Mouse (Mus musculus): ENCODE data around the gene Plpp7. TPM values are rescaled to one million over a fixed set of nuclear protein-coding genes. Genes with fewer than 3 reads are reported as not detected.

The Plpp7 gene
- polyA plus RNA-seq, 1 experiment from 2014 or later: 4.8 TPM

DNA sequence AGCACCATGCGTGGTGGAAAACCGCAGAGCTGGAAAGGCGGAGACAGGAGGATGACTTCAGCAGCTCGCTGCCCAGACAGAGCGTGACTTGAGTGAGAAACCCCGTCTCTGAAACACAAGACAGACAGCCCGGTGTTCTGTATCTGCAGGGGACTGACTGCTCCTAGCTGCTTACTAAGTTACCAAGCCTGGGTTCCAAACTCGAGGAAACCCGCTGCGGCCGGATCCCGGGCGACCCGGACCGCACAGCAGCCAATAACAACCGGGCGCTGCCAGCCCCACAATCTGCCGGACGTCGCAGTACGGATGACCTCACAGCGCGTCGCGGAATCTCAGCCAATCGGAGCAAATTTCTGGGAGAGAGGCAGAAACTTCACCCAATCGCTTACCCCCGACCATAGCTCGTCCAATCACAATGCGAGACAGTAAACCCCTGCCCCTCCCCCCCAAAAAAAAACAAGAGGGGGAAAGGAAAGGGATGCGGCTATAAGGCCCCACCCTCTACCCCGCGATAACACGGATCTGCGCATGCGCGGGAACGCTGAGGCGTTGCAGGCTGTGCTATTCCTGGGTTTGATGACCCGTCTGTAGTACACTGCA, 42.4 kb downstream of the Plpp7 start:
- DNase-seq (ENCODE audit: extremely low spot score, low spot score): peak; percentile 95
- WGBS: under 1% methylated on average over 40 of the region's 40 CpGs
- peaks cover 26% of the 10 kb centered on the region for H3K4me1 ChIP-seq

DNA sequence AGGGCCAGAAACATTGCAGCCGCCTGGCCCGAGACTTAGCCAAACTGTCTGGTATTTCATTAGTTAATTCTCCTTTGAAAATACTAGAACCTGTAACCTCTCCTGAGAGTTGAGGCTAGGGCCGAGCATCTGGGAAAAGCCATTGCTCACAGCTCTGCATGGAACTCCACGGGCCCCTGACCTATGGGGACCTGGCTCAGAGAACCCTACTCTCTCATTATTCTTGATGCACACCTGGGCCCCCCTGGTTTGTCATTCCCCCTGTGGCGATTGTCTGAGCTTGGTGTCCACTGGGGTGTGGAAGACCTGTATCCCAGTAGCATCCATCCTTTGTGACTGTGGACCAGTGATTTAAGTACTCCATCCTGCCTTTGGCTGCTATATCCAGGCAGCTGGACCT, 44.0 kb downstream of the Plpp7 start:
- no peak overlapping the region for H3K4me3 ChIP-seq
- DNase-seq (ENCODE audit: extremely low spot score, low spot score): no peak
- H3K9me3 ChIP-seq: no peaks in the 10 kb centered on the region
- H3K27me3 ChIP-seq (ENCODE audit: poor library complexity, severe bottlenecking): no peaks in the 10 kb centered on the region
- no peaks in the 10 kb centered on the region for H3K36me3 ChIP-seq (replicated peaks)
- 87% methylated on average over 5 of the region's 5 CpGs for WGBS
- H3K27ac ChIP-seq: no peak overlapping the region
- peaks cover 20% of the 10 kb centered on the region for H3K4me1 ChIP-seq

More for the DNA sequence above, 42.4 kb downstream of the Plpp7 start:
- H3K9me3 ChIP-seq: no peaks in the 10 kb centered on the region
- peak overlapping the region; percentile 68 for H3K4me3 ChIP-seq
- H3K36me3 ChIP-seq (replicated peaks): no peaks in the 10 kb centered on the region
- H3K27ac ChIP-seq: peak overlapping the region; percentile 89
- H3K27me3 ChIP-seq (ENCODE audit: poor library complexity, severe bottlenecking): no peaks in the 10 kb centered on the region

DNA sequence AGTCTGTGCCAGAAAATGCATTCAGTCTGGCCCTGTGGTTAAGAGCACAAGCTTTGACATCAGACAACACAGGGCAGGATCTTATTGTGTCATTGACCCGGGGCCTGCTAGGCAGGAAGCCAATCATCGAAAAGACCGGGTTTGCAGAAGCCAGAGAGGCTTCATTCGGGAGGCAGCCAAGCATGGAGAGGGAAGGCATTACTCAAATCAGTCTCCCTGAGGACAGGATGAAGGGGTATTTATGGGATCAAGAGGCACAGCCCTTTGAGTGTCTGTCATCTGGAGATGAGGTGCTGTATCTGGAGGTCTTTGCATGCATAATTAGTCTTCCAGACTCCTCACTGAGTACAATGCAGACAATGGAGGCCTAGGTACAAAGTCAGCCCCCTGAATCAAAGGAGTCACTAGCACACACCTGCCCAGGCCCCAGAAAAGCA, 45.2 kb downstream of the Plpp7 start:
- H3K4me3 ChIP-seq: no peak overlapping the region
- H3K27ac ChIP-seq: no peak overlapping the region
- 30% methylated on average over 4 of the region's 4 CpGs for WGBS
- no peaks in the 10 kb centered on the region for H3K27me3 ChIP-seq (ENCODE audit: poor library complexity, severe bottlenecking)
- DNase-seq (ENCODE audit: extremely low spot score, low spot score): no peak
- no peaks in the 10 kb centered on the region for H3K36me3 ChIP-seq (replicated peaks)
- peaks cover 20% of the 10 kb centered on the region for H3K4me1 ChIP-seq
- H3K9me3 ChIP-seq: no peaks in the 10 kb centered on the region

DNA sequence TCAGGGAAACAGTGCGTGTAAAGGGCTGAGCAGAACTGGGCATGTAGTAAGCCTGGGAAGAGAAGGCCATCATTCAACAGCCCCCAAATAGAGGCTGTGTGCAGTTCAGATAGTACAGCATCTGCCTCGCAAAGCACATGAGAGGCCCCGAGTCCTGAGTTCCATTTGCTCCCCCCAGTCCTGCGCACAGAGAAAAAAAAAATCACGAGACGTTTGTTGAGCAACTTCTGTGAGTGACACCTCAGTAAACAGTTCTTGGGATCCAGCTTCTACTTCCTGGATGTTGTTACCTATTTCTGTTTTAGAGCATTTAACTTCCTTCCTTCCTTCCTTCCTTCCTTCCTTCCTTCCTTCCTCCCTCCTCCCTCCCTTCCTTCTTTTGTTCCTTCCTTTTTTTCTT, 46.3 kb downstream of the Plpp7 start:
- Histone ChIP-seq H3K9me3 (no peaks in the 10 kb centered on the region), H3K27ac (no peak overlapping the region), H3K4me1 (peaks cover 20% of the 10 kb centered on the region), H3K36me3 (replicated peaks) (no peaks in the 10 kb centered on the region), H3K27me3 (ENCODE audit: poor library complexity, severe bottlenecking) (no peaks in the 10 kb centered on the region), H3K4me3 (no peak overlapping the region)
- no peak for DNase-seq (ENCODE audit: extremely low spot score, low spot score)
- WGBS: 93% methylated on average over 6 of the region's 6 CpGs

DNA sequence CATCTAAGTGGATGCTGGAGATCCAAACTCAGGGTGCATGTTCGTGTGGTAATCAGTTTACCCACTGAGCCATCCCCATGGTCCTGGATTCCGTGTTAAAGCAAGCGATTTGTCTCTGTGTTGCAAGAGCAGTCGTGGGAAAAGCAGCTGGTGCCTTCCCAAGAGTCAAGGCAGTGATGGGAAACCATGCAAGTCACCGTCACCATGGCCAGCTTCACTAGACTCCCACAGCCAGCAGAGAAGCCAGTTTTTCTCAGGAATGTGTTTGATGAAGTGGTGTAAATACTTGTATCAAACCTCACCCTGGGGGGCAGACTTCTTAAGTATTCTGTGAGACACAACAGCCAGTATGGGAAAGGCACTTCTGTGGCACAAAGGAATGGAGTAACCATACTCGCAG, 47.0 kb downstream of the Plpp7 start:
- no peaks in the 10 kb centered on the region for H3K27me3 ChIP-seq (ENCODE audit: poor library complexity, severe bottlenecking)
- no peaks in the 10 kb centered on the region for H3K9me3 ChIP-seq
- H3K36me3 ChIP-seq (replicated peaks): no peaks in the 10 kb centered on the region
- H3K27ac ChIP-seq: no peak overlapping the region
- H3K4me3 ChIP-seq: no peak overlapping the region
- WGBS: 74% methylated on average over 6 of the region's 6 CpGs
- peaks cover 14% of the 10 kb centered on the region for H3K4me1 ChIP-seq
- no peak for DNase-seq (ENCODE audit: extremely low spot score, low spot score)

DNA sequence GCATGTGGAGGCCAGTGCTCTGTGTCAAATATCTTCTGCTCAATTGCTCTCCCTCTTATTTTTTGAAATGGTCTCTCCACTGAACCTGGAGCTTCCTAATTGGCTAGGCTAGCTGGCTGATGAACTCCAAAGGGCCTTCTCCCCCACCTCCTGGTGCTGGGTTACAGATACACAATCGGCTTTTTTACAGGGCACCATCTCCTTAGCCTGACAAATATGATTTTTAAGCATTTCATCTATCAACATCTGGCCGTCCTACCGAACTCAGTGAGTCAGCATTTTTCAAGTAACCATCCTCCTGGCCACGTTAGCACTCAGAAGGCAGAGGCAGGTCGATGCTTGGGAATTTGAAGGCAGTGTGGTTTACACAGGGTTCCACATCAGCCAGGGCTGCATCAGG, 49.3 kb downstream of the Plpp7 start:
- WGBS: 89% methylated on average over 5 of the region's 5 CpGs

DNA sequence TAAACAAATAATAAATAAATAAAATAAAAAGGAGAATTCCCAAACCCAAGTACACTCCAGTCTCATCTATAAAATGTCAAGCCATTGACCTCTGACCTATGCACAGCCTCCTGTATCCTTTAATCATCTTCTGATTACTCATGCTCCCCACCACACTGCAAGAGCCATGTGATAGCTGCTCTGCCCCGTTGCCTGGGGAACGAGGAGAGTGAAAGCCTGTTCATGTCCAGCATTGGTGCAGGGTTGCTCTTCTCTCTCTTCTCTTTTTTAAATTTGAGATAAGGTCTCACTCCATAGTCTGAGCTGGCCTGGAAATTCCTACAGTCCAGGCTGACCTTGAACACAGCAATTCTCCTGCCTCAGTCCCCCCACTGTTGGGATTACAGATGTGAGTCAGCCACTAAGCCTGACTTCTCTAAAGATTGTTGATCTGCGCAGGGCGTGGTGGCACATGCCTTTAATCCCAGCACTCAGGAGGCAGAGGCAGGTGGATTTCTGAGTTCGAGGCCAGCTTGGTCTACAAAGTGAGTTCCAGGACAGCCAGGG, 51.4 kb downstream of the Plpp7 start:
- Histone ChIP-seq H3K4me3 (no peak overlapping the region), H3K27me3 (ENCODE audit: poor library complexity, severe bottlenecking) (no peaks in the 10 kb centered on the region), H3K9me3 (no peaks in the 10 kb centered on the region), H3K4me1 (peaks cover 11% of the 10 kb centered on the region), H3K36me3 (replicated peaks) (no peaks in the 10 kb centered on the region), H3K27ac (no peak overlapping the region)
- DNase-seq (ENCODE audit: extremely low spot score, low spot score): no peak
- WGBS: 82% methylated on average over 5 of the region's 5 CpGs

More for the DNA sequence above, 49.3 kb downstream of the Plpp7 start:
- Histone ChIP-seq H3K4me1 (peaks cover 8% of the 10 kb centered on the region; the same call in 1 of the 2 replicates), H3K27ac (no peak overlapping the region), H3K4me3 (no peak overlapping the region), H3K27me3 (ENCODE audit: poor library complexity, severe bottlenecking) (no peaks in the 10 kb centered on the region), H3K36me3 (replicated peaks) (no peaks in the 10 kb centered on the region), H3K9me3 (no peaks in the 10 kb centered on the region)
- DNase-seq (ENCODE audit: extremely low spot score, low spot score): no peak

DNA sequence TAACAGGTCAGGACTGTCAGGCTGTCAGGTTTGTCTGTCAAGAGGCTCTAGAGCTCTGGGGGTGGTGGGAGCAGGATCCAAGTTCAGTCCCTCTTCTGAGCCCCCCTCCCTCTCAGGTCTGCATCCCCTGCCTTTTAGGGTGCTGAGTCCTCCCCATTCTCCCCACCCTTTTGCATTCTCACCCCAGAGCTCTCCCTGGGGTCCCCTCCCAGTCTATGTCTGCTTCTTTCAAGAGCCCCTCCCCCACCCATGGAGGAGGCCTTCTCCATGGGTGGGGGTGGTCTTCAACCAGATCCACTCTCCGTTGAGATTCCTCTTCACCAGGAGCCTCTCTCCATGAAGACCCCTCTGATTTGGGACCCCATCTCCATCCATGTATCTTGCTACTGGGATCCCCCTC, 54.8 kb downstream of the Plpp7 start:
- Histone ChIP-seq H3K4me1 (peaks cover 43% of the 10 kb centered on the region), H3K4me3 (peak overlapping the region; percentile 97), H3K9me3 (no peaks in the 10 kb centered on the region), H3K27me3 (ENCODE audit: poor library complexity, severe bottlenecking) (no peaks in the 10 kb centered on the region), H3K36me3 (replicated peaks) (no peaks in the 10 kb centered on the region), H3K27ac (peak overlapping the region; percentile 100)
- 11% methylated on average over 1 of the region's 1 CpGs for WGBS
- no peak for DNase-seq (ENCODE audit: extremely low spot score, low spot score)

DNA sequence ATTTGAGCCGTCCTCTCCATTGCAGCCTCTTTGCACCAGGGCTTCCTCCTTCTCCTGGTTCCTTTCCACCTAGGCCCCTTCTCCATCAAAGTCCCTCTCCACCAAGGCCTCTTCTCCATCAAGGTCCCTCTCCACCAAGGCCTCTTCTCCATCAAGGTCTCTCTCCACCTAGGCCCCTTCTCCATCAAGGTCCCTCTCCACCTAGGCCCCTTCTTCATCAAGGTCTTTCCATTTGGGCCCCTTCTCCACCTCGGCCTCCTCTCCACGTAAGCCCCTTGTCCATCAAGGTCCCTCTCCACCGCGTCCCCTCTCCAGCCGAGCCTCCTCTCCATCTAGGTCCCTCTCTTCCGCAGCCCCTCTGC, 55.2 kb downstream of the Plpp7 start:
- Histone ChIP-seq H3K36me3 (replicated peaks) (no peaks in the 10 kb centered on the region), H3K9me3 (no peaks in the 10 kb centered on the region), H3K4me3 (peak overlapping the region; percentile 97), H3K27ac (peak overlapping the region; percentile 100), H3K27me3 (ENCODE audit: poor library complexity, severe bottlenecking) (no peaks in the 10 kb centered on the region), H3K4me1 (peaks cover 47% of the 10 kb centered on the region)
- DNase-seq (ENCODE audit: extremely low spot score, low spot score): no peak
- WGBS: 4% methylated on average over 7 of the region's 7 CpGs

DNA sequence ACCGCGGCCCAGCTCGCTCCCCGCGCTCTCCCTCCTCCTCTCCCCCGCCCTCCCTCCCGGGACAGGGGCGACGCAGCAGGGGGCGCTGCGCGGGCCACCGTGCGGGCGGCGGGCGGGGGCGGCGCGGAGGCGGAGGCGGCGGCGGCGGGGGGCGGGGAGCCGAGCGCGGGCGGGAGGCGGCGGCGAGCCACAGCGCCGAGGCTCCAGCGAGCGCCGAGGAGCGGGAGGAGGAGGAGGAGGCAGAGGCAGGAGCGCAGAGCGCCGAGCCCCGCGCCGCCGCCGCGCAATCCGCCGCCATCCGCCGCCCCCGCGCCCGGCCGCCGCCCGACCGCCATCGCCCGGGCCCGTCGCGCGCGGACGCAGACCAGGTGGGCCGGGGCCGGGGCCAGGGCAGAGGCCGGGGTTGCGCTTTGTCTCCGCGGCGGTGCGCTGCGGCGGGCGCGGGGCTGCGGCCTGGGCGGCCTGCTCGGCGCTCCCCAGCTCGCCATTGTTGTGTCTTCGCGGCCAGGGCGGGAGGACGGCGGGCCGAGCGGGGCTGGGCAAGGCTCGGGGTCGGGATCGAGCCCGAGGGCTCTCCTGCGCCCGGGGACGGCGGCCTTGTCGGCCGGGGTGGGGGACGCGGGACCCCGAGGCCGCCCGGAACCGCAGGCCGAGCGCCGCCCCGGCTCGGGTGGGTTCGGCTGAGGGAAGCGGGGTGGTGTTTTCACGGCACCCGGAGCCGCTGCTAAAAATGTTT, 55.8 kb downstream of the Plpp7 start, which contains the start of gene Prrc2b:
Gene Prrc2b (plus strand): TSS at position 159 of the 736 bp plus-strand sequence.
- Histone ChIP-seq H3K4me3 (peak within 1 kb of the TSS; percentile 97), H3K36me3 (replicated peaks) (no peaks in the 10 kb centered on the region; the same call in 1 of the 2 replicates), H3K27ac (peak within 1 kb of the TSS; percentile 100), H3K27me3 (ENCODE audit: poor library complexity, severe bottlenecking) (no peaks in the 10 kb centered on the region), H3K9me3 (no peaks in the 10 kb centered on the region), H3K4me1 (peaks cover 53% of the 10 kb centered on the region)
- DNase-seq (ENCODE audit: extremely low spot score, low spot score): peak; percentile 69
- WGBS: under 1% methylated on average over 83 of the region's 117 CpGs

DNA sequence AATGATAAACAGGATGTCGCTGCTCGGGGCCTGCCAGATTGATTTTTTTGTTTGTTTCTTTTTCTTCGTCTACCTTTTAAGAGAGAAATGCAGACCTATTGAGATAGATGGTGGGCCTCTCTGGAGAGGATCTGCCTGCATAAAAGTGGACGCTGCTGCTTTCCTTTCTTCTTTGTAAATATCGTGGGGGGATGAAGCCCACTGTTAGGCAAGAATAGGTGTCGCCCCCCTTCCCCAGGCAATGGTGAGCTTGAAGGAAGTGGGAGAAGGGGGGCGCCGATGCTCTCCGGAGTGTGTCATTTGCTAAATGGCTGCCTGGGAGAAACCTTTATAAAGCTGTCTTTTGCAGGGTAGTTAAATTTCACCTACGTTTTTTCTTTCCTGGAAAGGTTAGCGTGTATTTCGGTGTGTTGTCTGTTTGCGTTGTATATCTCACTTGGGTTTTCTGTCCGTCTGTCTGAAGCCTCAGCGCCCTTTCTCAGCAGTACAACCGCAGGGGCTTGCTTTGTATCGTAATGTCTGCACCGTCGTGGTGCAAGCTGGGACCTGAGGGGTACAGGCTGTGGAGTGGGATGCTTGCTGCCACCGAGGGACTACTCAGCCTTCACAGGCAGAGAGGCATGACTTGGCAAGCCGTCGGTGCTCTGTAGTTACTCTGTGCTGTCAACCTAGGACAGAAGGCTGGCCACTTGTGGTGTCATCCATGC, 56.5 kb downstream of the Plpp7 start:
- H3K4me1 ChIP-seq: peaks cover 60% of the 10 kb centered on the region
- under 1% methylated on average over 22 of the region's 22 CpGs for WGBS
- peak overlapping the region; percentile 97 for H3K4me3 ChIP-seq

DNA sequence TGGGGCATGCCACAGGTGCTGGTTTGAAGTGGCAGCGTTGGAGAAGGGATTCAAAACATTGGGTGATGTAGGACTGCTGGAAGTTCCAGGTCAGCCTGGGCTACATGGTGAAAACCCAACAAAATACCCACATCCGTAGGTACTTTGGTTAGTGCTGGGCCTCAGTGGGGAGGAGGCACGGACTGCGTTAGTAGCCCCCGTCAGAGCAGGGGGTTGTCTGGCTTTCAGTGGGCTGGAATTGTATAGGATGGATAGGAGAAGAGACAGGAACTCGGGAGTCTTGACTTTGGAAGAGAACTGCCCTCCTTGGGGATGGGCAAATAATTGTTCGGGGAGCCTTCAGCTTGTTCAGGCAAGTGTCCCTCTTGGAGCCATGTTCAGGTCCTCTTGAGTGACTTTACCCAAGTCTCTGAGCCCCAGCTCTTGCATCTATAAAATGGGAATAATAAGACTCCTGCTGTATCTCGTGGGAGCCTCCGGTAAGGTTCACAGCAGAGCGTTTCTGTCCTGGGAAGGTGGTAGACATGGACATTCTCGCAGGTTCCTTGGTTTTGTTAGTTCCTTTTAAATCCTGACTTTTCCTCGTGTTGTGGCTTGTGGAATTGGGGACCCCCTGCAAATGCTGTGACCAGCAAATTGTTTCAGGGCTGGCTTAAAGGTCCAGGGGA, 57.2 kb downstream of the Plpp7 start:
- no peak for DNase-seq (ENCODE audit: extremely low spot score, low spot score)
- Histone ChIP-seq H3K4me1 (peaks cover 67% of the 10 kb centered on the region), H3K27me3 (ENCODE audit: poor library complexity, severe bottlenecking) (no peaks in the 10 kb centered on the region), H3K4me3 (peak overlapping the region; percentile 97), H3K27ac (peak overlapping the region; percentile 100), H3K9me3 (no peaks in the 10 kb centered on the region), H3K36me3 (replicated peaks) (peaks cover 6% of the 10 kb centered on the region; the same call in 1 of the 2 replicates)
- WGBS: 23% methylated on average over 12 of the region's 12 CpGs

More for the DNA sequence above, 56.5 kb downstream of the Plpp7 start:
- H3K36me3 ChIP-seq (replicated peaks): peaks cover 6% of the 10 kb centered on the region; the same call in 1 of the 2 replicates
- no peaks in the 10 kb centered on the region for H3K27me3 ChIP-seq (ENCODE audit: poor library complexity, severe bottlenecking)
- peak overlapping the region; percentile 100 for H3K27ac ChIP-seq
- peak; percentile 48 for DNase-seq (ENCODE audit: extremely low spot score, low spot score)
- no peaks in the 10 kb centered on the region for H3K9me3 ChIP-seq
